Comparison of ENCODE assay signal across 14 mouse cellular contexts in the genomic region with DNA sequence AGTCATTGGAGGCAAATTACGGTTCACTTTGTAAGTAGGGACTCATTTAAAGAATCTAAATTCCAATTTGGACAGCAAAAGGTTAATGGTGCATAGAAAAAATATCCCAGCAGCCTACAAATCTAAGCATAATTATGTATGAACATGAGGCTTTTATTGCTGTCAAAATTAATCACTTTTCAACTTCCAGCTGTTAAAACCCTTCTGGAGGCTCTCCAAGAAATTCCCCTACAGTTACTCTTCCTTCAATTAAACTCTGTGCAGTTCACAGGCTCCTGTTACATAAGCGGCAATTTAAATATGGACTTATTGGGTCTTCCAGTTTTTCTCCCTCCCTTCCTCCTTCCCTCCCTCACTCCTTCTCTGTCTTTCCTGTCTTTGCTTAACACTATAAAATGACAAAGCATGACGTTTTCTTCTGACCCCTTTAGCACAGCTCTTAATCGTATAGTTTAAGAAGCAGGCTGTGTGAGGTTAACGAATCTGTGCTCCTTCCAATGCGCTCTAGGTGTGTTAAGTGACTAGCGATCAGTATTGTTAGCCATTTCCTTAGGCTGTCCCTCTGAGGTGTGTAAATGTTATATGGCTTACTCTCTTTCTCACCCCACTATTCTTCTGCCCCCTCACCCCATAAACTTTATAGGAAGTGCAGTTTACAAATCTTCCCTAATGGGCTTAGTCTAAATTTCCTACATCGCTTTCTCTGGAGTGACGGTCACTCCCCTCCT.
DNase-seq lines count a peak whose midpoint lies in the region; ATAC-seq and TF ChIP-seq lines count a peak whose summit lies in the region.
"Had no signal": no experiment of that assay in that cellular context is flagged by ENCODE, and none has a peak within 500 bp of the region (broad histone marks: within the 10 kb centered on the region; RNA-seq: fewer than 3 reads in every experiment).

No protein-coding gene starts in this region.

- H3K4me3 ChIP-seq in kidney, adult 2 months (ENCODE audit: insufficient read depth, low read depth, low read length) = no peak overlapping the region
- no peak overlapping the region for H3K4me3 ChIP-seq in neural tube, embryonic 13.5 days
- H3K4me3 ChIP-seq in hindbrain, postnatal 0 days (ENCODE audit: low read length) = no peak overlapping the region
- H3K4me3 ChIP-seq: heart, embryonic 13.5 days; intestine, embryonic 15.5 days had no signal

- TF ChIP-seq POLR2A in kidney, adult 2 months (IDR thresholded peaks at IDR 0.05; ENCODE audit: low read depth, low read length) = no peak

- ATAC-seq in neural tube, embryonic 13.5 days (ENCODE audit: low read depth) = no peak
- no peak for ATAC-seq in hindbrain, postnatal 0 days
- ATAC-seq in erythroblast, adult 5-6 weeks (replicated peaks; ENCODE audit: low FRiP score, poor library complexity, severe bottlenecking) = no peak
- ATAC-seq: intestine, embryonic 15.5 days had no signal

- no peaks in the 10 kb centered on the region for H3K4me1 ChIP-seq in kidney, adult 2 months (ENCODE audit: control insufficient read depth, insufficient read depth, low read length)
- H3K4me1 ChIP-seq in neural tube, embryonic 13.5 days (replicated peaks) = peaks cover 32% of the 10 kb centered on the region
- no peaks in the 10 kb centered on the region for H3K4me1 ChIP-seq in hindbrain, postnatal 0 days (ENCODE audit: insufficient read depth, low read length)

- H3K27me3 ChIP-seq in kidney, adult 2 months (replicated peaks; ENCODE audit: control insufficient read depth, insufficient read depth, low read length) = no peaks in the 10 kb centered on the region
- H3K27me3 ChIP-seq in neural tube, embryonic 13.5 days = no peaks in the 10 kb centered on the region
- no peaks in the 10 kb centered on the region for H3K27me3 ChIP-seq in hindbrain, postnatal 0 days (ENCODE audit: insufficient read depth, low read length)
- H3K27me3 ChIP-seq: intestine, embryonic 15.5 days had no signal

- no peak for TF ChIP-seq CTCF in kidney, adult 2 months (conservative IDR thresholded peaks at IDR 0.05; ENCODE audit: insufficient read depth, insufficient read length, low read depth, low read length)
- no peak for TF ChIP-seq CTCF in hindbrain, postnatal 0 days (IDR thresholded peaks at IDR 0.05; ENCODE audit: low read depth)

- DNase-seq in kidney, adult 2 months = peak; percentile 24
- no peak for DNase-seq in kidney, adult 18-20 months
- no peak for DNase-seq in neural tube, embryonic 10.5 days (ENCODE audit: extremely low spot score, low spot score)
- DNase-seq in hindbrain, postnatal 0 days (ENCODE audit: low spot score) = peak; percentile 40
- DNase-seq in right cerebral cortex, postnatal 14 days = no peak
- DNase-seq in heart, postnatal 4 days = no peak
- DNase-seq: cerebellum, adult 9-11 months; gastrocnemius, postnatal 10 days; spleen, adult 18-20 months had no signal

- H3K9ac ChIP-seq in neural tube, embryonic 13.5 days = no peak overlapping the region
- H3K9ac ChIP-seq in hindbrain, postnatal 0 days (replicated peaks; ENCODE audit: low read length) = no peak overlapping the region
- H3K9ac ChIP-seq: heart, embryonic 13.5 days; intestine, embryonic 15.5 days; liver, embryonic 14.5 days had no signal

- no peak overlapping the region for H3K27ac ChIP-seq in kidney, adult 2 months (ENCODE audit: insufficient read depth, low read depth, low read length)
- no peak overlapping the region for H3K27ac ChIP-seq in neural tube, embryonic 13.5 days (replicated peaks)
- no peak overlapping the region for H3K27ac ChIP-seq in hindbrain, postnatal 0 days
- H3K27ac ChIP-seq: heart, embryonic 13.5 days; intestine, embryonic 15.5 days; liver, embryonic 14.5 days had no signal

- 33% methylated on average over 9 of the region's 9 CpGs for WGBS in kidney, adult 2 months
- 52% methylated on average over 9 of the region's 9 CpGs for WGBS in neural tube, embryonic 13.5 days
- WGBS in hindbrain, postnatal 0 days = 58% methylated on average over 9 of the region's 9 CpGs

- no peaks in the 10 kb centered on the region for H3K9me3 ChIP-seq in neural tube, embryonic 13.5 days
- no peaks in the 10 kb centered on the region for H3K9me3 ChIP-seq in hindbrain, postnatal 0 days (ENCODE audit: low read length)
- H3K9me3 ChIP-seq: heart, embryonic 13.5 days; intestine, embryonic 15.5 days had no signal

- H3K36me3 ChIP-seq in kidney, adult 2 months (ENCODE audit: control insufficient read depth, insufficient read depth, low read length) = no peaks in the 10 kb centered on the region
- H3K36me3 ChIP-seq in neural tube, embryonic 13.5 days = no peaks in the 10 kb centered on the region
- no peaks in the 10 kb centered on the region for H3K36me3 ChIP-seq in hindbrain, postnatal 0 days (ENCODE audit: insufficient read depth, low read length)
- H3K36me3 ChIP-seq: heart, embryonic 13.5 days; intestine, embryonic 15.5 days had no signal

- H3K4me2 ChIP-seq in neural tube, embryonic 13.5 days = 0 out of 2 replicates have a peak overlapping the region, but pooled peaks have one; percentile 3
- H3K4me2 ChIP-seq in hindbrain, postnatal 0 days (ENCODE audit: low read depth, low read length) = no peak overlapping the region
- H3K4me2 ChIP-seq: heart, embryonic 13.5 days; intestine, embryonic 15.5 days had no signal

Comparison
In these comparisons a context has a peak if more than half of its experiments do, and no peak if none do; other contexts are left out.
1. DNase-seq: peak in kidney, adult 2 months (single experiment) and hindbrain, postnatal 0 days (single experiment); none in kidney, adult 18-20 months (single experiment), neural tube, embryonic 10.5 days (single experiment), right cerebral cortex, postnatal 14 days (single experiment) and heart, postnatal 4 days (single experiment).